Mouse (Mus musculus): ENCODE measurements around the gene Bace2.

The Bace2 gene

GRCm38 (mm10) chr16:97467472-97467871, 110.9 kb downstream of the Bace2 start:
- no peak for DNase-seq (ENCODE audit: low read depth, low spot score)

DNA sequence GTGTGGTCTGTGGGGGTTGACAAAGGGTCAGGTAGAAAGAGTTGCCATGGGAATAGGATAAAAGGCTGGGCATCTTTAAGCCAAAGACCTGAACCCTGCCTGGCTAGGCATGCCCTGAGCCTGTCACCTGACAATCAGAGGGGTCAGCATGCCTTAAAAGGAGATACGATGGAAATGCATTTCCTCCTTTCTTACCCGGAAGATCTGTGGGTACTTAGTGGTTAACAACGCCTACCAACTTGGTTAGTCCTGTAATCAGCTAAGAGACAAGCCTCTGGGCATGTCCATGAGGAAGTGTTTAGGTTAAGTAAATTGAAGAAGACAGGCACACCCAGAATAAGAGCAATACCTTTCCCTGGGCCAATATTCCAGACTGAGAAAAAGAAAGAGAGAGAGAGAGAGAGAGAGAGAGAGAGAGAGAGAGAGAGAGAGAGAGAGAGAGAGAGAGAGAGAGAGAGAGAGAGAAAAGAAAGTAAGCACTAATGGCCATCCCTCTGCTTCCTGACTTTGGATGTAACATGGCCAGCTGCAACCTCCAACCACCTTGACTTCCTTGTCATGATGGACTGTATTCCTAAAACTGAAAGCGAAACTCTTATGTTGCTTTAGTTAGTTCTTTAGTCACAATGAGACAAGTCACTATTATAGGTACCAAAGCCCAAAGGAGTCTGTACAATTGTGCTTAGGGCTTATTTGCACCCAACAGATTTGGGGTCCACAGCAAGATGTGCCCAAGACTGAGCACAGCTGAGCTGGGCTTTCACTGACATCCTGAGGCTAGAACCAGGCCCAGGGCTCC, 111.7 kb downstream of the Bace2 start:
- no peak for DNase-seq (ENCODE audit: low read depth, low spot score)

DNA sequence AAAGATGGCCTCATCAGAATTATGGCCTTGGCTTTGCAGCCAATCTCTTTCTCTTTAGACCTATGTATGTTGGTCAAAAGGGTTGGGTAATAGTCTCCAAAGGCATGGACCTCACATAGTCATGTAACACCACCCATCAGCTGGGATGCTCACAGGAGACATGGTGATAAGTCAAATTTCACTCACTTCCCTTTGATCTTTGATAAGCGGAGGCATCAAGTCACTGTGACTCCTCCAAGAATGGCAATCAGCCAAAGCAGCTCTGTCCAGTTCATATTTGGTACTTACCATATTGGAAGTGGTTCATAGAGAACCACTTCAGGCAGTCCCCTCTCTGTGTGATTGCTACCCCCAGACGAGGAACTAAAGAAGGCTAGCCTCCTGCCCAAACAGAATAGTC, 118.1 kb downstream of the Bace2 start:
- no peak for DNase-seq (ENCODE audit: low read depth, low spot score)

DNA sequence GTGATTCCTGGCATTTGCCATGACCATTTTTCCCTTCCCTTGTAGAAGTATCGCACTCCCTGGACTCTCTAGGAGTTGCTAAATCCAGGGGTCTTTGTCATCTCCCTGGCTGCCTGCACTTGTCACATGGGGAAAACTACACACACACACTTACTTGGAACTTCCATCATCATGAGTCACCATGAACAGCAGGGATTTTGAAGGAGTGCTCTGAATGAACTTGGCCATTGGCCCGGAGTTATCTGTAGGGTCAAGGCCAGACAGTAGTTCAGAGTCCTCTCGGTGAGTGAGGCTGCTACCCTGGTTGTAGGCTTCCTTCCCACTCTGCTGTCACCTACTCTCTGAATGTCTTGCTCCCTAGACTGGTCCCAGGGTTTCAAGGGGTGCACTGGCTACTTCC, 119.0 kb downstream of the Bace2 start:
- no peak for DNase-seq (ENCODE audit: low read depth, low spot score)

DNA sequence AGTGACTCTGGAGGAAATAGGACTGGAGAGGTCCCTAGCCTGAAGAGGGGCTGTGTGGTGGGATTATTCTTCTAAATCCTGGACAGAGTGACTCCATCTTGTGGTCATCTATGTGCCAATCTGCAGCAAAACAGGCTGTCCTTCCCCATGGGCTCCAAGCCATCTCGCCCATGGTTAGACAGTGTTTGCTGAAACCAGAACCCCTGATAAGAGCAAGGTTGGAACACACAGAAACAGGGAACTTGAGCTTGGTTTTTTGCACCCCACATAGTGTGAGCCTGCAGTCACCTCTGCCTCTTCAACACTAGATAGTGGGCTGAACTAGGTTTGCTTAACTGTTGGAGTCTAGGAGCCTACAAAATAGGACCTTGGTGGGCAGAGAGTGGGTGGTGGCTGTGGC, 120.0 kb downstream of the Bace2 start:
- no peak for DNase-seq (ENCODE audit: low read depth, low spot score)

DNA sequence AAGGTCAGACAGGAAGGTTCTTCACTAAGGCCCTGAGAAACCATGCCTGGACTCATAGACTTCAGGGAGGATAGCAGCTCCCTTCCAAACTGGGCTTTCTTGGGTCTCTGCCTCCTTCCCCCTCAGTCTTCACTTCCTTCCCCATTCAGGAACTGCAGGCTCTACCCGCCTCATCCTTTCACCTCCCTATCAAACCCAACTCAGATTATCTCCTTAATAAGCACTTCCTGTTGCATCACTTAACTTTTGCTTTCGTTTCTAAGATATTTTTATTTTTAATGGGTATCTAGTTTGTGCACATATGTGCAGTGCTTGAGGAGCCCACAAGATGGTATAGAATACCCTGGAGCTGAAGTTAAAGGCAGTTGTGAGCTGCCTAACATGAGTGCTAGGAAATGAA, 122.1 kb downstream of the Bace2 start:
- no peak for DNase-seq (ENCODE audit: low read depth, low spot score)

DNA sequence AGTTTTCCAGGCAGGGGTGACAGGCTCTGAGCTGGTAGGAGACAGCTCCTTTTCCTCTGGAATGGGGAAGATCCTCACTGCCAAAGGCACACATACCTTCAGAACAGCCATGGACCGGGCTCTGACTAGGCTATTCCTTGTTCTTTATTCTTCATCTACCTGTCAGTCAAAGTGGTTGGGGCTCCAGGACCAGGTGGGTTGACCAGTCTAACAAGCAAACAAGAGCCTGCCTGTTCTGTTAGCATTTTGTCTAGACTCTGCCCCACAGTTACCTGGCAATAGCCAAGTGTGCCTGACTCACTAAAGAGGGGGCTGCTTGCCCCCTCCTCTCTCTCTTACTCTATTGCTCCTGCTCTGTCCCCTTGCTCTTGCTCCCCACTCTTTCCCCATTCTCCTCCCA, 135.8 kb downstream of the Bace2 start:
- no peak for DNase-seq (ENCODE audit: low read depth, low spot score)

Data from WW6 (cell line).